9 mouse cellular contexts compared by ENCODE assay signal in genomic region chr2:26296606-26297195, GRCm38 (mm10). TPM values are rescaled to one million over a fixed set of nuclear protein-coding genes. Genes with fewer than 3 reads are reported as not detected.
DNase-seq lines count a peak whose midpoint lies in the region; ATAC-seq and TF ChIP-seq lines count a peak whose summit lies in the region.
"Had no signal": no experiment of that assay in that cellular context is flagged by ENCODE, and none has a peak within 500 bp of the region (broad histone marks: within the 10 kb centered on the region; RNA-seq: fewer than 3 reads in every experiment).

No protein-coding gene starts in this region.

- peaks cover 7% of the 10 kb centered on the region; the same call in 1 of the 2 replicates for H3K27me3 ChIP-seq in neural tube, embryonic 13.5 days
- peaks cover 49% of the 10 kb centered on the region for H3K27me3 ChIP-seq in liver, embryonic 12.5 days (replicated peaks)

- H3K27ac ChIP-seq in cortical plate, adult 2 months (ENCODE audit: insufficient read depth, low read length), result peak overlapping the region; percentile 3
- peak overlapping the region; percentile 78 for H3K27ac ChIP-seq in neural tube, embryonic 13.5 days (replicated peaks)
- no peak overlapping the region for H3K27ac ChIP-seq in liver, embryonic 12.5 days

- no peak for TF ChIP-seq POLR2A in cortical plate, adult 2 months (IDR thresholded peaks at IDR 0.05; ENCODE audit: extremely low read depth, insufficient read depth, low read length)

- peak; percentile 85 for DNase-seq in layer of hippocampus, adult 11-12 months (ENCODE audit: low spot score)
- DNase-seq in layer of hippocampus, adult 9-10 months (ENCODE audit: low spot score), result no peak
- peak; percentile 86 to 89 for DNase-seq in layer of hippocampus, adult 8-10 months (ENCODE audit: low spot score in 2 of 2)
- no peak for DNase-seq in adrenal gland, postnatal 10 days
- no peak for DNase-seq in heart, adult 8-10 months (ENCODE audit: low spot score)

- no peak for TF ChIP-seq CTCF in cortical plate, adult 2 months (IDR thresholded peaks at IDR 0.05; ENCODE audit: extremely low read depth, insufficient read depth, low read length)

- 0 out of 2 replicates have a peak overlapping the region, but pooled peaks have one; percentile 52 for H3K9ac ChIP-seq in neural tube, embryonic 13.5 days
- H3K9ac ChIP-seq in liver, embryonic 12.5 days, result no peak overlapping the region

- H3K4me2 ChIP-seq in neural tube, embryonic 13.5 days, result no peak overlapping the region; the same call in 1 of the 2 replicates
- H3K4me2 ChIP-seq in liver, embryonic 12.5 days, result no peak overlapping the region

- peak; percentile 10; the same call in 1 of the 2 replicates for ATAC-seq in neural tube, embryonic 13.5 days (ENCODE audit: low read depth)
- ATAC-seq in liver, embryonic 12.5 days, result no peak

- H3K4me1 ChIP-seq in cortical plate, adult 2 months (ENCODE audit: control insufficient read depth, insufficient read depth, low read length), result peaks cover 7% of the 10 kb centered on the region
- H3K4me1 ChIP-seq in neural tube, embryonic 13.5 days (replicated peaks), result peaks cover 51% of the 10 kb centered on the region
- H3K4me1 ChIP-seq in liver, embryonic 12.5 days, result peaks cover 9% of the 10 kb centered on the region; the same call in 1 of the 2 replicates

- no peaks in the 10 kb centered on the region for H3K9me3 ChIP-seq in neural tube, embryonic 13.5 days
- H3K9me3 ChIP-seq in liver, embryonic 12.5 days (replicated peaks), result no peaks in the 10 kb centered on the region

- H3K4me3 ChIP-seq in cortical plate, adult 2 months (ENCODE audit: insufficient read depth, low read length), result no peak overlapping the region
- H3K4me3 ChIP-seq in neural tube, embryonic 13.5 days, result no peak overlapping the region
- no peak overlapping the region for H3K4me3 ChIP-seq in liver, embryonic 12.5 days

- WGBS in neural tube, embryonic 13.5 days, result 16% methylated on average over 6 of the region's 6 CpGs
- WGBS in liver, embryonic 12.5 days (ENCODE audit: insufficient replicate concordance), result 25% methylated on average over 6 of the region's 6 CpGs

- no peaks in the 10 kb centered on the region for H3K36me3 ChIP-seq in neural tube, embryonic 13.5 days
- H3K36me3 ChIP-seq in liver, embryonic 12.5 days, result no peaks in the 10 kb centered on the region

RNA-seq across cellular contexts. Expression of gene Ccdc187, which starts 2.3 kb away (rescaled TPM):
- 0.85 and 2.2 TPM in 2 replicates for polyA plus RNA-seq in cortical plate, adult 2 months (2012; rRNA removed)
- 1 to 10 TPM in 3 of 4 experiments, under 1 TPM in 1; 0.47 to 1.9 (median 1.5) TPM for total RNA-seq in layer of hippocampus, adult 8-10 months (2022)
- 0.06 and 0.08 TPM in 2 replicates for polyA plus RNA-seq in neural tube, embryonic 13.5 days (2015; fragmentation: Nextera tagmentation; extraction: Ambion mirVana)
- total RNA-seq in adrenal gland, postnatal 10 days (2021), result 1 to 10 TPM in 1 of 2 experiments, under 1 TPM in 1; 0.81 to 1.5 TPM
- under 1 TPM; 0.08 to 0.17 (median 0.14) TPM for total RNA-seq in heart, adult 8-10 months (2022)
- 0.01 and 0.02 TPM in 2 replicates for polyA plus RNA-seq in liver, embryonic 12.5 days (2016; fragmentation: Nextera tagmentation; extraction: Ambion mirVana)
- total RNA-seq: MEL had no signal

RNA-seq across cellular contexts. Expression of gene Gpsm1, which starts 18.6 kb away (rescaled TPM):
- polyA plus RNA-seq in cortical plate, adult 2 months (2012; rRNA removed), result 45.3 and 49.2 TPM in 2 replicates
- total RNA-seq in layer of hippocampus, adult 8-10 months (2022), result 10 to 100 TPM; 44.1 to 48.7 (median 45.6) TPM
- polyA plus RNA-seq in neural tube, embryonic 13.5 days (2015; fragmentation: Nextera tagmentation; extraction: Ambion mirVana), result 109 and 114 TPM in 2 replicates
- 10 to 100 TPM; 15.7 to 19.3 TPM for total RNA-seq in adrenal gland, postnatal 10 days (2021)
- total RNA-seq in heart, adult 8-10 months (2022), result 100 to 1,000 TPM; 188 to 246 (median 219) TPM
- 8.1 and 8.6 TPM in 2 replicates for polyA plus RNA-seq in liver, embryonic 12.5 days (2016; fragmentation: Nextera tagmentation; extraction: Ambion mirVana)

RNA-seq across cellular contexts. Expression of gene Dnlz, which starts 55.2 kb away (rescaled TPM):
- polyA plus RNA-seq in cortical plate, adult 2 months (2012; rRNA removed), result 37.9 and 38.0 TPM in 2 replicates
- total RNA-seq in layer of hippocampus, adult 8-10 months (2022), result 10 to 100 TPM; 22.4 to 27.7 (median 24.8) TPM
- 30.1 and 34.2 TPM in 2 replicates for polyA plus RNA-seq in neural tube, embryonic 13.5 days (2015; fragmentation: Nextera tagmentation; extraction: Ambion mirVana)
- 10 to 100 TPM; 18.5 to 20.2 TPM for total RNA-seq in adrenal gland, postnatal 10 days (2021)
- 10 to 100 TPM; 22.4 to 26.2 (median 25.4) TPM for total RNA-seq in heart, adult 8-10 months (2022)
- 16.1 and 17.0 TPM in 2 replicates for polyA plus RNA-seq in liver, embryonic 12.5 days (2016; fragmentation: Nextera tagmentation; extraction: Ambion mirVana)

RNA-seq across cellular contexts. Expression of gene Qsox2, which starts 59.4 kb away (rescaled TPM):
- polyA plus RNA-seq in cortical plate, adult 2 months (2012; rRNA removed), result 22.0 TPM in 2 replicates
- 10 to 100 TPM; 22.9 to 26.5 (median 24.9) TPM for total RNA-seq in layer of hippocampus, adult 8-10 months (2022)
- 13.0 and 13.8 TPM in 2 replicates for polyA plus RNA-seq in neural tube, embryonic 13.5 days (2015; fragmentation: Nextera tagmentation; extraction: Ambion mirVana)
- 10 to 100 TPM; 17.6 to 18.2 TPM for total RNA-seq in adrenal gland, postnatal 10 days (2021)
- 10 to 100 TPM; 13.4 to 20.0 (median 15.9) TPM for total RNA-seq in heart, adult 8-10 months (2022)
- polyA plus RNA-seq in liver, embryonic 12.5 days (2016; fragmentation: Nextera tagmentation; extraction: Ambion mirVana), result 11.6 and 11.7 TPM in 2 replicates

Comparison
In these comparisons a context has a peak if more than half of its experiments do, and no peak if none do; other contexts are left out.
1. DNase-seq: peak in layer of hippocampus, adult 11-12 months (single experiment) and layer of hippocampus, adult 8-10 months (2 of 2); none in layer of hippocampus, adult 9-10 months (single experiment), adrenal gland, postnatal 10 days (single experiment) and heart, adult 8-10 months (single experiment).